Mouse (Mus musculus): ENCODE data around the gene Tbc1d20.

- TF ChIP-seq CTCF (IDR thresholded peaks at IDR 0.05; ENCODE audit: control insufficient read depth, insufficient read depth, low read length) (no peak), POLR2A (IDR thresholded peaks at IDR 0.05; ENCODE audit: borderline replicate concordance, control insufficient read depth, low read depth, low read length) (no peak)
Observed at GRCm38 (mm10) chr2:152281407-152281806, 12.2 kb upstream of the Tbc1d20 start.

Measured in bone marrow, adult 2 months (tissue).